Mouse (Mus musculus) cortical plate, adult 2 months (tissue): Measurements from ENCODE around the gene Dmrt3.

Experiments used
- CTCF ChIP-seq: fragments of 200-500 bp; IDR thresholded peaks from 2 replicates; pipeline ENCODE4 v1.5.1; 2011; ENCODE audit warnings: mild to moderate bottlenecking, control low read depth, low read length; ENCODE audit not compliant: insufficient read depth; ENCODE audit errors: extremely low read depth
- POLR2A ChIP-seq: fragments of 200-500 bp; IDR thresholded peaks from 2 replicates; pipeline ENCODE4 v1.6.1; 2011; ENCODE audit warnings: mild to moderate bottlenecking, low read length, control low read depth; ENCODE audit not compliant: insufficient read depth; ENCODE audit errors: extremely low read depth

DNA sequence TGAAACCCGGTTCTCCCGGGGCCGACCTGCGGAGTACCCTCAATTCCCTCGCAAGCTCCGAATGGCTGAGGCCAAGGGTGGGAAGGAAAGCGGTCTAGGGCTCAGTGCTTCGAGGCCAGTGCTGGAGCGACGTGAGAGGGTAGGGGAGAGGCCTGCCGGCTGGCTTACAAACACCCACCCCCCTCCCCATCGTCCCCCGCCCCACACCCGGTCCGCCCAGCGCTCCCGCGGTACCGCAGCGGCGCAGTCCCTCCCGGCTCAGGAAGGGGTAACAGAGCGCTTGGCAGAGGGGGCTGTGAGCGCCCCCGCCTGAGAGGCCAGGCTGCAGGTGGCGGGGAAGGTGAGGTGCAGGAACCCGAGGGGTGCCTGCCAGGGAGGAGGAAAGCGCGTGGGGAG is at the start of gene Dmrt3:
- TF ChIP-seq CTCF (no peak), POLR2A (no peak)
